Mouse (Mus musculus) lung, postnatal 0 days (tissue): ENCODE measurements around the gene Fto. TPM values are rescaled to one million over a fixed set of nuclear protein-coding genes. Genes with fewer than 3 reads are reported as not detected.

Experiments used
- ATAC-seq: fragments of 200-750 bp; cut with Nextera tagmentation; 2 replicates; pipeline ENCODE4 v1.8.0; 2017; ENCODE audit warnings: moderate library complexity
- DNase-seq: peaks from one replicate; pipeline ENCODE4 v3.0.0-alpha.2; 2016; ENCODE audit warnings: low spot score
- H3K27ac ChIP-seq: fragments of 300-500 bp; sonication (generic); 2 replicates; pipeline ENCODE4 v1.5.1; 2014; ENCODE audit warnings: antibody characterized with exemption, mild to moderate bottlenecking, low read length, mixed read lengths
- H3K27me3 ChIP-seq: fragments of 300-500 bp; sonication (generic); replicated peaks from 2 replicates; pipeline ENCODE4 v1.6.1; 2014; ENCODE audit warnings: low read length, mixed read lengths; ENCODE audit not compliant: insufficient read depth
- H3K36me3 ChIP-seq: fragments of 300-500 bp; sonication (generic); 2 replicates; pipeline ENCODE4 v1.6.1; 2014; ENCODE audit warnings: low read length, mixed read lengths; ENCODE audit not compliant: insufficient read depth
- H3K4me1 ChIP-seq: fragments of 300-500 bp; sonication (generic); 2 replicates; pipeline ENCODE4 v1.6.1; 2014; ENCODE audit warnings: antibody characterized with exemption, low read depth, low read length, mixed read lengths; ENCODE audit not compliant: insufficient read depth
- H3K4me2 ChIP-seq: fragments of 300-500 bp; sonication (generic); replicated peaks from 2 replicates; pipeline ENCODE4 v1.6.1; 2014; ENCODE audit warnings: low read depth, mild to moderate bottlenecking, low read length, moderate library complexity, mixed read lengths
- H3K4me3 ChIP-seq: fragments of 300-500 bp; sonication (generic); 2 replicates; pipeline ENCODE4 v1.5.1; 2014; ENCODE audit warnings: low read depth, low read length
- H3K9ac ChIP-seq: fragments of 300-500 bp; sonication (generic); replicated peaks from 2 replicates; pipeline ENCODE4 v1.6.1; 2014; ENCODE audit warnings: low read depth, mild to moderate bottlenecking
- H3K9me3 ChIP-seq: fragments of 300-500 bp; sonication (generic); 2 replicates; pipeline ENCODE4 v1.6.1; 2016; ENCODE audit warnings: low read length, mixed read lengths
- CTCF ChIP-seq: IDR thresholded peaks from 2 replicates; pipeline ENCODE4 v1.5.1; 2016; ENCODE audit warnings: antibody characterized with exemption, mild to moderate bottlenecking
- EP300 ChIP-seq: IDR thresholded peaks from 2 replicates; pipeline ENCODE4 v1.6.1; 2016; ENCODE audit warnings: antibody characterized with exemption, mild to moderate bottlenecking, control low read depth
- WGBS: fragments of 180-500 bp; shearing (Covaris S2); extraction: QIAGEN DNeasy Blood & Tissue Kit; methylation state at CpG from one replicate; pipeline ENCODE4 v1.1.7; 2014; 5-methylcytosine and 5-hydroxymethylcytosine counted together
- polyA plus RNA-seq: library from polyadenylated mRNA; unstranded; fragments of >200 nt; fragmentation: Nextera tagmentation; extraction: Ambion mirVana; gene quantifications from 2 replicates; pipeline ENCODE4 v1.2.1, GENCODE M21; 2015

Gene Fto
- polyA plus RNA-seq, 1 experiment from 2014 or later: 29.8 TPM

GRCm38 (mm10) chr8:91584620-91585415 is 271.5 kb downstream of the Fto start:
- DNase-seq: peak; percentile 17
- peak; percentile 38; the same call in 1 of the 2 replicates for ATAC-seq
- no peaks in the 10 kb centered on the region for H3K27me3 ChIP-seq
- H3K9me3 ChIP-seq: no peaks in the 10 kb centered on the region
- no peak overlapping the region for H3K27ac ChIP-seq
- no peak overlapping the region for H3K9ac ChIP-seq
- WGBS: 70% methylated on average over 11 of the region's 11 CpGs
- TF ChIP-seq CTCF (no peak), EP300 (no peak)
- no peaks in the 10 kb centered on the region for H3K36me3 ChIP-seq
- no peak overlapping the region for H3K4me2 ChIP-seq
- H3K4me1 ChIP-seq: no peaks in the 10 kb centered on the region
- H3K4me3 ChIP-seq: no peak overlapping the region

- no peak for ATAC-seq
- DNase-seq: no peak
- H3K27ac ChIP-seq: no peak overlapping the region
- H3K36me3 ChIP-seq: no peaks in the 10 kb centered on the region
- H3K9me3 ChIP-seq: no peaks in the 10 kb centered on the region
- peaks cover 13% of the 10 kb centered on the region; the same call in 1 of the 2 replicates for H3K4me1 ChIP-seq
- H3K27me3 ChIP-seq: no peaks in the 10 kb centered on the region
- H3K9ac ChIP-seq: no peak overlapping the region
- no peak for TF ChIP-seq CTCF
- TF ChIP-seq EP300: no peak
- no peak overlapping the region for H3K4me2 ChIP-seq
- WGBS: 53% methylated on average over 10 of the region's 10 CpGs
- H3K4me3 ChIP-seq: no peak overlapping the region
Observed at GRCm38 (mm10) chr8:91592436-91593105, 279.2 kb downstream of the Fto start.

- no peak overlapping the region for H3K4me2 ChIP-seq
- H3K4me3 ChIP-seq: no peak overlapping the region
- H3K27ac ChIP-seq: no peak overlapping the region
- no peak for DNase-seq
- H3K9me3 ChIP-seq: no peaks in the 10 kb centered on the region
- no peak for ATAC-seq
- peaks cover 13% of the 10 kb centered on the region; the same call in 1 of the 2 replicates for H3K4me1 ChIP-seq
- no peaks in the 10 kb centered on the region for H3K36me3 ChIP-seq
- WGBS: 34% methylated on average over 12 of the region's 12 CpGs
- no peak overlapping the region for H3K9ac ChIP-seq
- H3K27me3 ChIP-seq: no peaks in the 10 kb centered on the region
- TF ChIP-seq CTCF (no peak), EP300 (no peak)
Observed at GRCm38 (mm10) chr8:91593202-91593781, 280.0 kb downstream of the Fto start.

GRCm38 (mm10) chr8:91599349-91599837 is 286.1 kb downstream of the Fto start:
- WGBS: 56% methylated on average over 14 of the region's 14 CpGs

GRCm38 (mm10) chr8:91603751-91604150 is 290.4 kb downstream of the Fto start:
- 89% methylated on average over 9 of the region's 9 CpGs for WGBS
- no peak for ATAC-seq

More at GRCm38 (mm10) chr8:91599349-91599837, 286.1 kb downstream of the Fto start:
- H3K4me3 ChIP-seq: no peak overlapping the region
- no peak overlapping the region for H3K27ac ChIP-seq
- H3K9ac ChIP-seq: no peak overlapping the region
- no peaks in the 10 kb centered on the region for H3K27me3 ChIP-seq
- TF ChIP-seq EP300: no peak
- no peak for TF ChIP-seq CTCF
- H3K9me3 ChIP-seq: no peaks in the 10 kb centered on the region
- H3K4me1 ChIP-seq: no peaks in the 10 kb centered on the region
- H3K36me3 ChIP-seq: no peaks in the 10 kb centered on the region
- H3K4me2 ChIP-seq: no peak overlapping the region
- ATAC-seq: no peak
- no peak for DNase-seq

GRCm38 (mm10) chr8:91605901-91606300 is 292.6 kb downstream of the Fto start:
- Histone ChIP-seq H3K9ac (no peak overlapping the region), H3K4me2 (no peak overlapping the region), H3K4me1 (no peaks in the 10 kb centered on the region), H3K27ac (no peak overlapping the region), H3K9me3 (no peaks in the 10 kb centered on the region), H3K36me3 (no peaks in the 10 kb centered on the region), H3K4me3 (no peak overlapping the region), H3K27me3 (no peaks in the 10 kb centered on the region)
- ATAC-seq (no peak), DNase-seq (no peak)
- no peak for TF ChIP-seq EP300
- TF ChIP-seq CTCF: no peak
- 80% methylated on average over 8 of the region's 8 CpGs for WGBS

More at GRCm38 (mm10) chr8:91603751-91604150, 290.4 kb downstream of the Fto start:
- no peaks in the 10 kb centered on the region for H3K4me1 ChIP-seq
- TF ChIP-seq CTCF: no peak
- TF ChIP-seq EP300: no peak
- no peak overlapping the region for H3K9ac ChIP-seq
- no peak overlapping the region for H3K27ac ChIP-seq
- H3K36me3 ChIP-seq: no peaks in the 10 kb centered on the region
- H3K4me3 ChIP-seq: no peak overlapping the region
- DNase-seq: no peak
- H3K27me3 ChIP-seq: no peaks in the 10 kb centered on the region
- H3K4me2 ChIP-seq: no peak overlapping the region
- H3K9me3 ChIP-seq: no peaks in the 10 kb centered on the region
